8 mouse cellular contexts compared by ENCODE assay signal in the genomic region with DNA sequence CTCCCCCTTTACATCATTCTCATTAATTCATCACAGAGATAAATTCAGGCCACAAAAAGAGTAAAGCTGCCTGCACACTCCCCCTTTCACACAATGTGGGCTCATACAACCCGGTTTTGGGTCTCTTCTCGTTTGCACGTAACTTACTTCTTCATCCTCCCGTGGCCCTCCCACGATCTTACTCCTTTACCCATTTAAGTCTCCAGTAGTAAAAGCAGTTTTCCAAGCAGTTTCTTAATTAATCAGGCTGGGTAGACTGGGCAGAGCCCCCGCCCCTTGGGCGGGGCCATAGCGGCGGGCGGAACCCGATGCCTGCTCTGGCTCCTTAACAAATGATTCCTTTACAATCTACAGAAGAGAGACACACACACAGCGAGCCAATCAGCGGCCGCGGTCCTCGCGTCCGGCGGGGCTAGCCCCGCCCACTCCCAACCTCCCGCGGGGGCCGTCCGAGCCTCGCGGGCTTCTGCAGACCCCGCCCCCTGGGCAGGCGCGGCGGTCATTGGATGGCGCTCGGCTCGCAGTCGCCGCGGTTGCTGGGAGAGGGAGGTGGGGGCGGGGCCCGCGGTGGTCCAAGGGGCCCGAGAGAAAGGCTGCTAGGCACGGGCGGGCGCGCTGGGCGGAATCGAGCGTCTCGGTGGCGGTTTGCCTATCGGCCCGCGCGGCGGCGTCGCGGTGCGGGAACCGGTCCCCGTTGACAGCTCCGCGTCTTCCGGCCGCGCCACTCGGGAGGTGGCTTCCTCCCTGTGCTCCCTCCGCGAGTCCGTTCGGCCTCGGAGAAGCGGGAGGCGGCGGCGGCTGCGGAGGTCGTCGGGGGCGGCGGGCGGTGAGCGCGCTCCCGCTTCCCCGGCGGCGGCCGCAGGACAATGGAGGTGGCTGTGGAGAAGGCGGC. TPM values are rescaled to one million over a fixed set of nuclear protein-coding genes. Genes with fewer than 3 reads are reported as not detected.
A peak's percentile ranks its signal among the peaks of the same experiment; 100 is the strongest.
DNase-seq lines count a peak whose midpoint lies in the region; ATAC-seq lines count a peak whose summit lies in the region.

Gene Trim24, plus strand, starts transcription at position 567 of the 892 bp plus-strand sequence.

- peak; percentile 99 for DNase-seq in Muller cell, postnatal 12 days (ENCODE audit: inconsistent ontology term)
- peak; percentile 97 for DNase-seq in cerebellum, adult 9-11 months
- peak; percentile 91 to 92 for DNase-seq in frontal cortex, adult 2 months (ENCODE audit: extremely low spot score in 1 of 2, low spot score in 1 of 2)
- peak; percentile 99 for DNase-seq in hindbrain, embryonic 11.5 days (ENCODE audit: low spot score)
- DNase-seq in layer of hippocampus, postnatal 10 days (ENCODE audit: low spot score in 2 of 2) = peak; percentile 91 to 95
- DNase-seq in lung, postnatal 10 days = peak; percentile 97
- peak; percentile 97 for DNase-seq in ovary, postnatal 36 days (ENCODE audit: low spot score)
- peak; percentile 94 for DNase-seq in thymus, postnatal 25 days

- peaks cover 4% of the 10 kb centered on the region; the same call in 1 of the 2 replicates for H3K36me3 ChIP-seq in hindbrain, embryonic 11.5 days (ENCODE audit: control insufficient read depth, insufficient read depth, low read length)

- under 1% methylated on average over 54 of the region's 89 CpGs for WGBS in hindbrain, embryonic 11.5 days

- H3K27ac ChIP-seq in hindbrain, embryonic 11.5 days (ENCODE audit: low read depth, low read length) = peak within 1 kb of the TSS; percentile 98

- peaks cover 17% of the 10 kb centered on the region for H3K9me3 ChIP-seq in hindbrain, embryonic 11.5 days (ENCODE audit: control insufficient read depth, low read length)

- peak within 1 kb of the TSS; percentile 89 for H3K4me3 ChIP-seq in hindbrain, embryonic 11.5 days (ENCODE audit: low read depth, low read length)

- no peaks in the 10 kb centered on the region for H3K4me1 ChIP-seq in hindbrain, embryonic 11.5 days (replicated peaks; ENCODE audit: control insufficient read depth, insufficient read depth, low read length)

- H3K9ac ChIP-seq in hindbrain, embryonic 11.5 days (ENCODE audit: low read depth, low read length) = peak within 1 kb of the TSS; percentile 94

- peak within 1 kb of the TSS; percentile 37 for H3K4me2 ChIP-seq in hindbrain, embryonic 11.5 days (replicated peaks; ENCODE audit: low read depth, low read length)

- no peaks in the 10 kb centered on the region for H3K27me3 ChIP-seq in hindbrain, embryonic 11.5 days (ENCODE audit: control insufficient read depth, insufficient read depth, low read length)

- peak; percentile 98 for ATAC-seq in hindbrain, embryonic 11.5 days (ENCODE audit: low FRiP score)

RNA-seq across cellular contexts. Expression of gene Trim24, which starts in this region (rescaled TPM):
- 28.2 TPM in 2 replicates for polyA plus RNA-seq in frontal cortex, adult 2 months (2012; rRNA removed)
- 35.4 and 40.3 TPM in 2 replicates for polyA plus RNA-seq in hindbrain, embryonic 11.5 days (2014; fragmentation: Nextera tagmentation; extraction: Ambion mirVana)
- total RNA-seq in layer of hippocampus, postnatal 10 days (2021) = 10 to 100 TPM; 46.4 to 52.3 TPM

Comparison
In these comparisons a context has a peak if more than half of its experiments do, and no peak if none do; other contexts are left out.
1. Peak in every context shown above with its lines: DNase-seq, ATAC-seq, H3K4me3 ChIP-seq and H3K27ac ChIP-seq.